Mouse (Mus musculus) hindbrain, embryonic 15.5 days (tissue): ENCODE measurements around the gene Rad51b. TPM values are rescaled to one million over a fixed set of nuclear protein-coding genes. Genes with fewer than 3 reads are reported as not detected.

Experiments used
- ATAC-seq: fragments of 200-750 bp; cut with Nextera tagmentation; 2 replicates; pipeline ENCODE4 v1.8.0; 2017; ENCODE audit warnings: low read depth, moderate number of reproducible peaks, moderate TSS enrichment; ENCODE audit not compliant: low FRiP score
- H3K27ac ChIP-seq: fragments of 300-500 bp; sonication (generic); replicated peaks from 2 replicates; pipeline ENCODE4 v1.5.1; 2015; ENCODE audit warnings: mild to moderate bottlenecking, inconsistent platforms
- H3K27me3 ChIP-seq: fragments of 300-500 bp; sonication (generic); 2 replicates; pipeline ENCODE4 v1.6.1; 2015; ENCODE audit warnings: control low read depth, inconsistent platforms
- H3K36me3 ChIP-seq: fragments of 300-500 bp; sonication (generic); 2 replicates; pipeline ENCODE4 v1.6.1; 2015; ENCODE audit warnings: control low read depth, inconsistent platforms
- H3K4me1 ChIP-seq: fragments of 300-500 bp; sonication (generic); replicated peaks from 2 replicates; pipeline ENCODE4 v1.6.1; 2015; ENCODE audit warnings: control low read depth, inconsistent platforms
- H3K4me2 ChIP-seq: fragments of 300-500 bp; sonication (generic); 2 replicates; pipeline ENCODE4 v1.6.1; 2015; ENCODE audit warnings: moderate library complexity, mild to moderate bottlenecking, inconsistent platforms
- H3K4me3 ChIP-seq: fragments of 300-500 bp; sonication (generic); 2 replicates; pipeline ENCODE4 v1.5.1; 2015; ENCODE audit warnings: mild to moderate bottlenecking, inconsistent platforms
- H3K9ac ChIP-seq: fragments of 300-500 bp; sonication (generic); 2 replicates; pipeline ENCODE4 v1.6.1; 2015; ENCODE audit warnings: inconsistent platforms
- H3K9me3 ChIP-seq: fragments of 300-500 bp; sonication (generic); 2 replicates; pipeline ENCODE4 v1.6.1; 2016; ENCODE audit warnings: control low read depth, inconsistent platforms
- WGBS: fragments of 180-500 bp; shearing (Covaris S2); methylation state at CpG from one replicate; pipeline ENCODE4 v1.1.7; 2015; 5-methylcytosine and 5-hydroxymethylcytosine counted together
- polyA plus RNA-seq: library from polyadenylated mRNA; unstranded; fragments of >200 nt; fragmentation: Nextera tagmentation; extraction: Ambion mirVana; gene quantifications from 2 replicates; pipeline ENCODE4 v1.2.1, GENCODE M21; 2015

Gene Rad51b
- polyA plus RNA-seq, 1 experiment from 2014 or later = 1.7 TPM

DNA sequence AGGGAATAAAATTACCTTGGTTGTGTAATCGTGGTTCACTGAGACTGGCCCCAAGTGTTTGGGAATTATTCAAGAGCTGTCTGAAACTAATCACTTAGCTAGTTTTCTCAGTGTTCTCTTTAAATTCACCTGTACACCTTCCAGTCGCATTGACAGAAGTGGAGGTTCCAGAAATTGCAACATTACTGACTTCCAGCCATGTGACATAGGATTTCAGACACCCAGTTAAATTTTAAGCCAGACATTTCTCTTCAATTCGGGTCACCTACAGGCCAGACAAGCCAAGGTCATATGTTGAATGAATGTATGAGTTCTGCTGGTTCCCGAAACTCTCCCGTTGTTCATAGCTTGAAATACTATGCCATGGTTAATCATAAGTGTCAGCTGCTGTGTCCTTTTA lies 260.8 kb downstream of the Rad51b start:
- Histone ChIP-seq H3K27me3 (no peaks in the 10 kb centered on the region), H3K4me3 (no peak overlapping the region), H3K27ac (no peak overlapping the region), H3K4me2 (no peak overlapping the region), H3K9ac (no peak overlapping the region), H3K4me1 (no peaks in the 10 kb centered on the region), H3K36me3 (no peaks in the 10 kb centered on the region), H3K9me3 (no peaks in the 10 kb centered on the region)
- WGBS = 78% methylated on average over 5 of the region's 5 CpGs
- ATAC-seq = no peak

DNA sequence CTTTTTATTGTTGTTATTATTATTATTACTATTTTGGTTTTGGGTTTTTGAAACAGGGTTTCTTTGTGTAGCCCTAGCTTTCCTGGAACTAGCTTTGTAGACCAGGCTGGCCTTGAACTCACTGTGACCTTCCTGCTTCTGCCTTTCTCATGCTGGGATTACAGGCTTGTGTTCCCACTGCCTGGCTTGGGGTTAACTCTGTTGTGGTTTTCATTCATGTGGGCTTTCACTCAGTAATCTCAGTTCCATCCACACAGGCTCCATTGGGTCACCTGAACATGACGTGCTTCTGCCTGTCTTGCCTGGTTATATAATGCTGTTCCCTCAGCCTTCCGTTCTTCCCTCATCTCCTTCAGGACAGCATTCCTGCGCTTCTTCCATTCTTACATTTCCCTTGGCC lies 261.6 kb downstream of the Rad51b start:
- Histone ChIP-seq H3K27ac (no peak overlapping the region), H3K36me3 (no peaks in the 10 kb centered on the region), H3K4me2 (no peak overlapping the region), H3K27me3 (no peaks in the 10 kb centered on the region), H3K9me3 (no peaks in the 10 kb centered on the region), H3K4me1 (no peaks in the 10 kb centered on the region), H3K9ac (no peak overlapping the region), H3K4me3 (no peak overlapping the region)
- ATAC-seq = no peak
- WGBS = 95% methylated on average over 3 of the region's 3 CpGs

DNA sequence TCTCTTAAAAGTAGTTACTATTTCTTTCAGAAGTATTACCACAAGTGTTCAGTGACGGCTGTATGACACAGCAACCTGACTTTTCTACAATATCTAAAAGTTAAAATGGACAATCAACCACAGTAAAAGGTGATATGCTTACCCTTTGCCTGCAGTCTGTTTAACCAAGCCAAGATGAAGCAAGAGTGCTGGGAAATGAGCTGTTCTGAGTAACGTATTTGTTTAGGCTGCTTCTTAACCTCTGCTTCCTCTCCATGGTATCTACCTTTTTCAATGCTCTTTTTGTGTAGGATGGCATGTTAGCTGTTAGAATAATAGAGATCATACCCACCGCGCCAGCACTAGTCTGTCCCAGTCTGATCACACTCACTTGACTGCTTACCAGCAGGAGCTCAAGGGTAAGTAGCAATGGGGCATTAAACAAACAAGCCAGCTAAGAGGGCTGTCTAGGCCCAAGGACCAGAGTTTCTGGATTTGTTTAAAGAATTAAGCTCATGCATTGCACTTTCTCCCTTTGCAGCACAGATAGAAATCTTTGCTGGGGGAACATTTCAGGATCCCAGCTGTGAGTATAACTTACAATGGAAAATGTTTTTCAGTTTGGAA lies 262.4 kb downstream of the Rad51b start:
- Histone ChIP-seq H3K36me3 (no peaks in the 10 kb centered on the region), H3K4me1 (no peaks in the 10 kb centered on the region), H3K9ac (no peak overlapping the region), H3K9me3 (no peaks in the 10 kb centered on the region), H3K27ac (no peak overlapping the region), H3K4me2 (no peak overlapping the region), H3K27me3 (no peaks in the 10 kb centered on the region), H3K4me3 (no peak overlapping the region)
- no peak for ATAC-seq
- 67% methylated on average over 4 of the region's 4 CpGs for WGBS

DNA sequence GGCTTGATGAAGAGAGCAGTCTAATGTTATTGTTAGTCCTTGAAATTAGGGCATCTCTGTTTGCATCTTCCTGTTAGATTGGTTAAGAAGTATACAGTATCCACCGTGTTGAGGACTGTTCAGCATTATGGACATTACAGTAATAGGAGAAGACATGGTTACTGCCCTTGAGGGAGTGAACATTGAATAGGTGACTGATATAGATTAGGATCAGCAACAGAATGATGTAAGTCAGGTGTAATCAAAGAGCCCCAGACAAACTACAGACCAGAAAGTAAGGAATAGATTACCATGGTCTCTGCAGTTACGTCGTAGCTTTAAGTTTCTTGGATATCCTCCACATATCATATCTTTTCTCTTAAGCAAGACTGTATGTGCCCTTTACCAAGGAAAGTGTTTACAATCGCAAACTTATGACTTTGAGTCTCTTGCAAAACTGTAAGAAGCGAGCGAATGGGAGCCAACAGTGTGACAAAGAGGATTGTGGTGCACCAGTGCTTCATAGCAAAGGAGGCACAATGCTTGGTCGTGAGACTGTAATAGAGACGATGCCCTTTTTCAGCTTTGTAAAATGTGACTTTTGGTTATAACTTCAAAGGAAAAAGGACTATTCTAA lies 263.1 kb downstream of the Rad51b start:
- Histone ChIP-seq H3K9ac (no peak overlapping the region), H3K27ac (no peak overlapping the region), H3K9me3 (no peaks in the 10 kb centered on the region), H3K27me3 (no peaks in the 10 kb centered on the region), H3K4me2 (no peak overlapping the region), H3K4me3 (no peak overlapping the region), H3K36me3 (no peaks in the 10 kb centered on the region), H3K4me1 (no peaks in the 10 kb centered on the region)
- 92% methylated on average over 8 of the region's 8 CpGs for WGBS
- ATAC-seq = no peak

DNA sequence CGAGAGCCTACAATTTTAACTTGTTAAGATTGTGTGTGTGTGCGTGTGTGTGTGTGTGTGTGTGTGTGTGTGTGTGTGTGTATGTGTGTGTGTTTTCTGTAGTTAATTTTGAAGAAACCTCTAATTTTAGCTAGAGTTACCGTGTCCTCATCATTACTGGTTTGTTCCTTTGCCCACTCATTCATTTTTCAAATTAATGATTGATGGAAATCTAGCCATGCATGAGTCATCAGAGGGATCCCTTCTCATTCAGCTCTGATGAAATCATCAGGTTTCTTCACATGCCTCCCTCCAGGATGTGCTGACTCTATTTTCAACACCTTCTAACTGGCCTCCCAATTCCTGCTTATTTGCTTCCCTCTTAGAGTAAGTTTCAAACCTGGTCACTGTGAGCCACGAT lies 263.8 kb downstream of the Rad51b start:
- no peak for ATAC-seq
- H3K27ac ChIP-seq = no peak overlapping the region
- no peaks in the 10 kb centered on the region for H3K4me1 ChIP-seq
- no peaks in the 10 kb centered on the region for H3K36me3 ChIP-seq
- H3K9ac ChIP-seq = no peak overlapping the region
- H3K27me3 ChIP-seq = no peaks in the 10 kb centered on the region
- WGBS = 86% methylated on average over 4 of the region's 4 CpGs
- H3K4me3 ChIP-seq = no peak overlapping the region
- no peaks in the 10 kb centered on the region for H3K9me3 ChIP-seq
- H3K4me2 ChIP-seq = no peak overlapping the region

DNA sequence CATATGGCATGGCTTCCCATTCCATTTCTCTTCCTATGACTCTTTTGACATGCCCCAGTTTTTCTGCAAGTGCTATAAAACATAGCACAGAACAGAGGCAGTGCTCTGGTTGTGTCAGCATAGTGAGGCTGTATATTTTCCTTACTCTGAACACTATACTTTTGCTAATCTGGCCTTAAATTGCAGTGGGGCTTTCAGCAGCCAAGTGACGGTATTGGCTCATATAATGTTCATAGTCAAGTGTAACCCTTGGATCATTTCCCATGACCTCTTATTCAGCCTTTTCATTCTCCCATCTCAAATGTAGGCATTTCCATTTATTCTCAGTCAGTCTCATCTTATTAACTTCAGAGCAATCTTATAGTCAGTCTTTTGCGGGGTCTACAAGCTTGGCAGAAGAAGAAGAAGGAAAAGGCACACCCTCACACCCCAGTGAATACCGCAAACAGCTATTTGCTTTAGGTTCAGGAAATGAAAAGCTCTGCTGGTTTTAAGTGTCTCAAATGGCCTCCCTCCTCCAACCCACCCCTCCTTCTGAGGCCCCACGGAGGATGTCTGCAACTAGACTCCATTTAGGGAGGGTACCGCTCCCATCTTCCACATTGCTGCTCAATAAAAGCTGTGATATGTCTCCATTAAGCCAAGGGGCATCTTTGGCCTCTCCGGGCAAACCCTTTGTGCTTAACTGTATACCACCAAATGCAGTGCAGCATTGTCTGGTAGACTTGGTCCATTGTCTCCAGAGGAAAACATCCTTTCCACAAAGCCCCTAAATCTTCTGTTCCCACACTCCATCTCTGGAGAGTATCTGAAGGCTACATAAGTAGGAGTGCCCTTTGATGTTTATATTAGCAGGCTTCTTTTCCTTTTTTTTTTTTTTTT lies 277.3 kb downstream of the Rad51b start:
- no peaks in the 10 kb centered on the region for H3K36me3 ChIP-seq
- no peaks in the 10 kb centered on the region for H3K27me3 ChIP-seq
- no peak overlapping the region for H3K4me3 ChIP-seq
- no peak for ATAC-seq
- no peaks in the 10 kb centered on the region for H3K4me1 ChIP-seq
- no peak overlapping the region for H3K27ac ChIP-seq
- H3K9me3 ChIP-seq = 0 out of 2 replicates have a peak, but pooled peaks cover 3% of the 10 kb centered on the region
- 59% methylated on average over 6 of the region's 6 CpGs for WGBS
- H3K9ac ChIP-seq = no peak overlapping the region
- H3K4me2 ChIP-seq = no peak overlapping the region

DNA sequence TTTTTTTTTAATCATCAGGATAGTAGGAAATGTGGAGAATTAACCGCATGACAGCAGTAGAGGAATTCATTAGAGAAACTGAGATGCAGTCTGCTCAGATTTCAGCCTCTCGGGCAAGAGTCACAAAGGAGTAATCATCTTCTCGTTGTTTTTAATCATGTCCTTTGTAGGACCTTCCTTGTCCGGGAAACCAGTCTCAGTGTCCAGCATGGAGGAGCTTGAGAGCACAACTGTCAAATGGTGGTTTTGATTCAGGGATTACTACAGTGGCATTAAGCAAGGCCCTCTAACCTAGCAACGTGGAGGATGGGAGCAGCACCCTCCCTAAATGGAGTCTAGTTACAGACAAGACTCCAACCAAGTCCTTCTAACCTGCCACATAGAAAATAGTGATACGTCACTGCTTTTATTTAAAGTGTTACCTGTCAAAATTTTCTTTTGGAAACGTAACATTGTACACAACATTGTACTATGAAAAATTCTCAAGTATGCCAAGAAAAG lies 278.0 kb downstream of the Rad51b start:
- WGBS = 72% methylated on average over 7 of the region's 7 CpGs
- Histone ChIP-seq H3K27ac (no peak overlapping the region), H3K9ac (no peak overlapping the region), H3K4me3 (no peak overlapping the region), H3K4me2 (no peak overlapping the region), H3K9me3 (0 out of 2 replicates have a peak, but pooled peaks cover 3% of the 10 kb centered on the region), H3K27me3 (no peaks in the 10 kb centered on the region), H3K36me3 (no peaks in the 10 kb centered on the region), H3K4me1 (no peaks in the 10 kb centered on the region)
- ATAC-seq = no peak

DNA sequence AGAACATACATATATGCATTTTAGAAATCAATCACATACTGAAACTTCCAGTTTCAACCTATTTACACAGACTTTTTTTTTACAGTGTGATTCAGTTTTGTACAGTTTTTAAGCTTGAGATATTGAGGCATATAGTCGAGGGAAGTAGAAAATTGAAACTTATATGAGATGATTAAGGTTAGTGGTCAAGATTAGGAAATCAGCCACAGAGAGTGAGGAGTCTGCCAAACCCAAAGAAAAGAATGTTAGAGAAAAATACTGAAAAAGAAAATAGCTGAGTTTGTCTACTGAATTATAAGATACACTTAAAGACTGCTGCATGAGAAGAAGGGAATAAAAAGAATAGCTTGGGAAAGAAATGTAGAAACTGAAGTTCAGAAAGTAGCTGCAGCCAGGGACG lies 280.4 kb downstream of the Rad51b start:
- H3K4me1 ChIP-seq = no peaks in the 10 kb centered on the region
- no peak for ATAC-seq
- no peak overlapping the region for H3K9ac ChIP-seq
- no peak overlapping the region for H3K27ac ChIP-seq
- H3K4me2 ChIP-seq = no peak overlapping the region
- no peaks in the 10 kb centered on the region for H3K36me3 ChIP-seq
- no peak overlapping the region for H3K4me3 ChIP-seq
- H3K27me3 ChIP-seq = no peaks in the 10 kb centered on the region
- WGBS = 95% methylated on average over 2 of the region's 2 CpGs
- H3K9me3 ChIP-seq = no peaks in the 10 kb centered on the region

DNA sequence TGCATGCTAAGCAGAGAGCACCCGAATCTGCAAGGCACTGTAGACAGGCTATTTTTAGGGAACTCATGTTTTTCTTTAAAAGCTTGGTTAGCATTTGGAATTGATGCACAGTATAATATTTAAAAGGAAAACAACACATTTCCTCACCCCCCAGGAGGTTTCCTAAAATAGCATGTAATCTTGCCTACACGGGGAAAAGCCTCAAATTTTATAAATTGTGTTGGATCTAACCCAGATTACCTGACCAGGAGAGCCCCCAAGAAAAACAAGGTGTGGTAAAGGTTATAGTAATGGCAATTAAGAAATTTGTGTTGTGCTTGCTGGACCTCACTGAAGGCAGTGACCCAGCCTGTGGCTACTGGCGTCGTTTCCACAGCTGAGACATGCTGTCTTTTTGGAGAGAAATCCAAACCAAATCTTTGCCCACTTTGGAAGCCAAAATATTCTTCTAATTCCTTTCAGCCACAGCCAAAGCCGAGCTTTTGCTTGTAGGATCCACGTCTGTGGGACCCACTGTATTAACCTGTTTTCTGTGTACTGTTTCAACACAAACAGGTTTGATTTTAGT lies 282.0 kb downstream of the Rad51b start:
- no peak for ATAC-seq
- no peak overlapping the region for H3K27ac ChIP-seq
- H3K4me2 ChIP-seq = no peak overlapping the region
- H3K9me3 ChIP-seq = no peaks in the 10 kb centered on the region
- no peaks in the 10 kb centered on the region for H3K36me3 ChIP-seq
- no peaks in the 10 kb centered on the region for H3K27me3 ChIP-seq
- H3K4me3 ChIP-seq = no peak overlapping the region
- WGBS = 82% methylated on average over 6 of the region's 6 CpGs
- no peak overlapping the region for H3K9ac ChIP-seq
- no peaks in the 10 kb centered on the region for H3K4me1 ChIP-seq

DNA sequence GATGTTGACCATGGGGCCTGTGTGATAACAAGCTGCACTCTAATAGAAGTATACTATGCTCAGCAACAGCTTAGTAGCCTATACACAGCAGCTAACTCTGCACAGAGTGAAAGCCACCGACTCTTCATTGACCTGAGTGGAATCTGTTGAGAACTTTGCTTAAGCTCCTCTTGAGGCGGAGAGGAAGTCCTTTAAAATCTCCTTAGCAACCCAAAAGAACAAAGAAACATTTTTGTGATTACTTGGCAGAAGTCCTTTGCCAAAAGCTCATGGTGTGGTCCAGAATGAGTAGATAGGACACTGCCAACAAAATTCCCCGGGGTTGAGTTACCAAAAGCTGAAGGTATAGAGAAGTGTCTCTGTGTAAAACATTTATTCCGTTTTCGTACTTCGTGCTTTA lies 282.8 kb downstream of the Rad51b start:
- no peak for ATAC-seq
- H3K4me3 ChIP-seq = no peak overlapping the region
- H3K9me3 ChIP-seq = no peaks in the 10 kb centered on the region
- H3K9ac ChIP-seq = no peak overlapping the region
- H3K36me3 ChIP-seq = no peaks in the 10 kb centered on the region
- H3K4me1 ChIP-seq = no peaks in the 10 kb centered on the region
- no peaks in the 10 kb centered on the region for H3K27me3 ChIP-seq
- 81% methylated on average over 6 of the region's 6 CpGs for WGBS
- H3K27ac ChIP-seq = no peak overlapping the region
- no peak overlapping the region for H3K4me2 ChIP-seq

DNA sequence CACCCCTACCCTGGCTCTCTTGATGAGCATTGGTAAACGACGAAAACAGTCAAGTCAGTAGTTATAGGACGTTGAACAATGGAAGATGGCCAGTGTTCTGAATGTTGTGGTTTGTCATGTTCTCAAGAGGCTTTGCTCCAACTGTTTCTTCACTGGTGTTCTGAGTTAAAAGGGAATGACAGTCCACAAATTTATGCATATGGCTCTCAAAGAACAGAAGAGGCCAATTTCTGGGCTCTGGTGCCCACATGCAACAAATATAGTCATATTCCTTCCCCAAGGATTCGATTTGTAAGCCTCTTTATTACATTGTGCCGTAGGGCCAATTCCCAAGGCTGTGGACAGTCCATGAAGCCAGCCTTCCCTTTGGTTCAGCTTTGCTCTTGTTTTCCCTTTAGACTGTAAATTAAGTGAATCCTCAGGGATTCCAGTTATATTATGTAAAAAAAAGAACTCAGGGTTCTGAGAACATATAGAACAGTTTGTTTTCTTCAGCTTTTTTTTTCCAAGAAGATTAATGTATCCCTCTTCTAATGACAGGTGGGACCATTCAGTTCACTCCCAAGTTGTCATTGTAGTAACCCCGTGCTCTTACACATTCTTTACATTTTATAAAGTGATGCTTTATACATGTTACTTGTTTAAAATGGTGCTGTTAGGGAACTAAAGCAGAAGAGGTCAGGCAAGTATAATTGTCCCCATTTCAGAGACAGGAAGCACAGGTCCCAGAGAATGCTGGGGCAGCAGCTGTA lies 287.6 kb downstream of the Rad51b start:
- no peak for ATAC-seq
- WGBS = 90% methylated on average over 6 of the region's 6 CpGs

More for the DNA sequence above, 287.6 kb downstream of the Rad51b start:
- no peak overlapping the region for H3K27ac ChIP-seq
- H3K27me3 ChIP-seq = no peaks in the 10 kb centered on the region
- H3K9ac ChIP-seq = no peak overlapping the region
- no peak overlapping the region for H3K4me2 ChIP-seq
- no peak overlapping the region for H3K4me3 ChIP-seq
- H3K36me3 ChIP-seq = no peaks in the 10 kb centered on the region
- H3K4me1 ChIP-seq = no peaks in the 10 kb centered on the region
- no peaks in the 10 kb centered on the region for H3K9me3 ChIP-seq
